Mouse (Mus musculus): ENCODE measurements around the gene Gm20388. TPM values are rescaled to one million over a fixed set of nuclear protein-coding genes. Genes with fewer than 3 reads are reported as not detected.

Gene Gm20388
- total and polyA plus RNA-seq, 2 experiments from 2014 or later: 17.3 TPM; not detected in 1

DNA sequence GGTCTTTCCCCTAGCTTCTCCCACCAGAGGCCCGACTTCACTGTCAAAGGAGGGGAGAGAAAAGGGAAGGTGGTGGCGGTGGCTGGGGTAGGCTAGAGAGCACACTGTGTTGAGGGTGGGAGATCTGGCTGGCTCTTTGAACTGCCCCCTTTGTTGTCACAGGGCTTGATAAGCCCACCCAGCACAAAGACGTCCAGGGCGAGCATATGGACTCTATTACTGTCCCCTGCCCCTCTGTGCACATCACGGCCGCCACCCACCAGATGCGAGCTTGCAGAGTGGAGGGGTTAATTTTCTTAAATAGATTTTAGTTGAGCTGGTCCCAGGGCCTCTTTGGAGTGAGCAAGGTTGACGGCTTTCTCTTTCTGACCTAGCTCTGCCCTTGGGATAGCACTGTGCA lies 1450.5 kb downstream of the Gm20388 start:
- TF ChIP-seq EP300 (IDR thresholded peaks at IDR 0.05; ENCODE audit: low read depth) (no peak), CTCF (IDR thresholded peaks at IDR 0.05; ENCODE audit: low read depth) (no peak)
- Histone ChIP-seq H3K27me3 (ENCODE audit: control insufficient read depth, insufficient read depth, low read length) (no peaks in the 10 kb centered on the region), H3K4me2 (ENCODE audit: low read depth, low read length) (no peak overlapping the region), H3K4me3 (ENCODE audit: low read depth, low read length) (no peak overlapping the region), H3K9ac (replicated peaks; ENCODE audit: low read depth, low read length) (no peak overlapping the region), H3K36me3 (replicated peaks; ENCODE audit: control insufficient read depth, insufficient read depth, low read length) (no peaks in the 10 kb centered on the region), H3K4me1 (ENCODE audit: control insufficient read depth, insufficient read depth) (peaks cover 20% of the 10 kb centered on the region), H3K9me3 (replicated peaks; ENCODE audit: control insufficient read depth, low read length) (no peaks in the 10 kb centered on the region), H3K27ac (ENCODE audit: low read depth) (no peak overlapping the region)
- 80% methylated on average over 8 of the region's 8 CpGs for WGBS
- DNase-seq (ENCODE audit: low spot score) (no peak), ATAC-seq (ENCODE audit: insufficient read depth, low read depth) (no peak)

DNA sequence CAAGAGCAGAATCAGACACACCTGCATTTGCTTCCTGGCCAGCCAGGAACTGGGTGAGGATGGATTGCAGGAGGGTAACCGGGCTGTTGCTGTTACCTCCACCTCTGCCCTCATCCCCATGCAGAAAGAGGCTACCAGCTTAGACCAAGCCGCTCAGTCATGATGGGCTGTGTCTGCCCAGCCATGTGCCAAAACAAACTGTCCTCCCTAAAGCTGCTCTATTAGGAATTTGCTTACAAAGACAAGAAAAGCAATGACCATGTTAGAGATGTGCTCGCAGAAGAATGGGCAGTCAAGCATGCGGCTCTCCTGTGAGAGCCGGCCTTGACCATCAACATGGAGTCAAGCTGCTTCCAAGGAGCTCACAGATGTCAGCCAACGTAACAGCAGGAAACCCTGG lies 1454.0 kb downstream of the Gm20388 start:
- Histone ChIP-seq H3K36me3 (replicated peaks; ENCODE audit: control insufficient read depth, insufficient read depth, low read length) (no peaks in the 10 kb centered on the region), H3K4me2 (ENCODE audit: low read depth, low read length) (no peak overlapping the region), H3K9ac (replicated peaks; ENCODE audit: low read depth, low read length) (no peak overlapping the region), H3K4me1 (ENCODE audit: control insufficient read depth, insufficient read depth) (peaks cover 4% of the 10 kb centered on the region), H3K27me3 (ENCODE audit: control insufficient read depth, insufficient read depth, low read length) (no peaks in the 10 kb centered on the region), H3K27ac (ENCODE audit: low read depth) (no peak overlapping the region), H3K9me3 (replicated peaks; ENCODE audit: control insufficient read depth, low read length) (no peaks in the 10 kb centered on the region), H3K4me3 (ENCODE audit: low read depth, low read length) (no peak overlapping the region)
- WGBS: 82% methylated on average over 6 of the region's 6 CpGs
- no peak for TF ChIP-seq CTCF (IDR thresholded peaks at IDR 0.05; ENCODE audit: low read depth)
- TF ChIP-seq EP300 (IDR thresholded peaks at IDR 0.05; ENCODE audit: low read depth): no peak
- no peak for DNase-seq (ENCODE audit: low spot score)
- ATAC-seq (ENCODE audit: insufficient read depth, low read depth): no peak

DNA sequence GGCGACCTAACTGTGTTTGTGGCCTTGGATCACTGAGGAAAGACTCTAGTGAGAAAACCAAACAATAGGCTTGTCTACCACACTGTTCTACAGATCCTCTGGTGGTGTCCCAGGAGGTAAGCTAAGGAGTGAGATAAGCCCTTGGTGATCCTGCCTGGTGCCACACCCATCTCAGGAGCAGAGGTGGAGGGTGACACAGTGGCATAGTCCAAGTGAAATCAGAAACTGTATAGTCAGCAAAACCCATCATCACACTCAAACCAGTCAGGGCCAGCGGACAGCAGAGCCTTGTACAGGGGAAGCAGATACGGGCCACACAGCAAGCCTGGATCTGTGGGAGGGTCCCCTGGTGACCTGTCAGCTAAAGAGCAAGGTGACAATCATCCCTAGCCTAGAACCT lies 1454.5 kb downstream of the Gm20388 start:
- H3K9me3 ChIP-seq (replicated peaks; ENCODE audit: control insufficient read depth, low read length): no peaks in the 10 kb centered on the region
- no peaks in the 10 kb centered on the region for H3K36me3 ChIP-seq (replicated peaks; ENCODE audit: control insufficient read depth, insufficient read depth, low read length)
- no peak overlapping the region for H3K9ac ChIP-seq (replicated peaks; ENCODE audit: low read depth, low read length)
- DNase-seq (ENCODE audit: low spot score): no peak
- H3K27me3 ChIP-seq (ENCODE audit: control insufficient read depth, insufficient read depth, low read length): no peaks in the 10 kb centered on the region
- no peak overlapping the region for H3K4me2 ChIP-seq (ENCODE audit: low read depth, low read length)
- H3K27ac ChIP-seq (ENCODE audit: low read depth): no peak overlapping the region
- 80% methylated on average over 3 of the region's 3 CpGs for WGBS
- no peaks in the 10 kb centered on the region; the same call in 1 of the 2 replicates for H3K4me1 ChIP-seq (ENCODE audit: control insufficient read depth, insufficient read depth)
- ATAC-seq (ENCODE audit: insufficient read depth, low read depth): no peak
- no peak overlapping the region for H3K4me3 ChIP-seq (ENCODE audit: low read depth, low read length)
- no peak for TF ChIP-seq CTCF (IDR thresholded peaks at IDR 0.05; ENCODE audit: low read depth)
- TF ChIP-seq EP300 (IDR thresholded peaks at IDR 0.05; ENCODE audit: low read depth): no peak

DNA sequence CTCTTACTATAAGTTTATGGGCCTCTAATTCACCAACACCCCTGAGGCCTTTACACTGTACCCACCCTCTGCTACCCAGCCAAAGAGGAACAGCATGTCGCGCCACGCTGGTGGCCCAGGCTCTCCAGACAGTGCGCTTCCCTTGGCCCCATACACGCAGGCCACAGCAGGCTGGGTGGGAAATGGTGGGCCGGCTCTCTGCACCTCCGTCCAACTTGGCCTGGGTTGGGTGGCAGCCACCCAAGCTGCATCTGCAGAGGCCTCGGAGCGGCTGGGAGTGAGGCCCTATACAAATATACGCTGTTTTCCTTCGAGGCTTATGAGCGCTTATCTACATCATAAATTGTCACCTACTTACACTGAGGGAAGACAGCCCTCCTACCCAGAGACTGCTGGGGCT lies 1456.0 kb downstream of the Gm20388 start:
- Histone ChIP-seq H3K4me1 (ENCODE audit: control insufficient read depth, insufficient read depth) (no peaks in the 10 kb centered on the region; the same call in 1 of the 2 replicates), H3K4me3 (ENCODE audit: low read depth, low read length) (no peak overlapping the region), H3K9ac (replicated peaks; ENCODE audit: low read depth, low read length) (no peak overlapping the region), H3K4me2 (ENCODE audit: low read depth, low read length) (no peak overlapping the region), H3K27me3 (ENCODE audit: control insufficient read depth, insufficient read depth, low read length) (no peaks in the 10 kb centered on the region), H3K27ac (ENCODE audit: low read depth) (no peak overlapping the region), H3K36me3 (replicated peaks; ENCODE audit: control insufficient read depth, insufficient read depth, low read length) (no peaks in the 10 kb centered on the region), H3K9me3 (replicated peaks; ENCODE audit: control insufficient read depth, low read length) (no peaks in the 10 kb centered on the region)
- DNase-seq (ENCODE audit: low spot score): no peak
- ATAC-seq (ENCODE audit: insufficient read depth, low read depth): no peak
- TF ChIP-seq CTCF (IDR thresholded peaks at IDR 0.05; ENCODE audit: low read depth): no peak
- no peak for TF ChIP-seq EP300 (IDR thresholded peaks at IDR 0.05; ENCODE audit: low read depth)
- WGBS: 46% methylated on average over 12 of the region's 12 CpGs

DNA sequence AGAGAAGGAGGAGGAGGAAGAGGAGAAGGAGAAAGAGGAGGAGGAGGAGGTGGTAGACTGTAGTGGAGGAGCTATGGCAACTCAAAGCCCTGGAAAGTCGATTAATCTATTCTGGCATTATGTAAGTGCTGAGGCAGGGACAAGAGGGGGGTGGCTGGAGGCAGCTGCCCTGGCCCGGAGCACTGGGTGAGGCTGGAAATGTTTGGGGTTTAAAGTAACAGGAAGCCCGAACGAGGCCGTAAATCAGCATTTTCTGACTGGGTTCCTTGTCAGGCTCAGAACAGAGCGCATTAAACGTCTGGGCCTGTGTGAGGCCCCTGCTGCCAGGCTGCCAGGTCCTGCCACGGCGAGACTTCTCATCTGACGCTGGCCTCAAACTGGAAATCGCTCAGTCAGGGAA lies 1458.2 kb downstream of the Gm20388 start:
- TF ChIP-seq CTCF (IDR thresholded peaks at IDR 0.05; ENCODE audit: low read depth) (no peak), EP300 (IDR thresholded peaks at IDR 0.05; ENCODE audit: low read depth) (no peak)
- no peaks in the 10 kb centered on the region for H3K27me3 ChIP-seq (ENCODE audit: control insufficient read depth, insufficient read depth, low read length)
- WGBS: 55% methylated on average over 11 of the region's 11 CpGs
- no peaks in the 10 kb centered on the region for H3K9me3 ChIP-seq (replicated peaks; ENCODE audit: control insufficient read depth, low read length)
- DNase-seq (ENCODE audit: low spot score): no peak
- no peak overlapping the region for H3K27ac ChIP-seq (ENCODE audit: low read depth)
- no peak overlapping the region for H3K4me3 ChIP-seq (ENCODE audit: low read depth, low read length)
- H3K36me3 ChIP-seq (replicated peaks; ENCODE audit: control insufficient read depth, insufficient read depth, low read length): no peaks in the 10 kb centered on the region
- no peaks in the 10 kb centered on the region; the same call in 1 of the 2 replicates for H3K4me1 ChIP-seq (ENCODE audit: control insufficient read depth, insufficient read depth)
- no peak overlapping the region for H3K9ac ChIP-seq (replicated peaks; ENCODE audit: low read depth, low read length)
- H3K4me2 ChIP-seq (ENCODE audit: low read depth, low read length): no peak overlapping the region
- no peak for ATAC-seq (ENCODE audit: insufficient read depth, low read depth)

DNA sequence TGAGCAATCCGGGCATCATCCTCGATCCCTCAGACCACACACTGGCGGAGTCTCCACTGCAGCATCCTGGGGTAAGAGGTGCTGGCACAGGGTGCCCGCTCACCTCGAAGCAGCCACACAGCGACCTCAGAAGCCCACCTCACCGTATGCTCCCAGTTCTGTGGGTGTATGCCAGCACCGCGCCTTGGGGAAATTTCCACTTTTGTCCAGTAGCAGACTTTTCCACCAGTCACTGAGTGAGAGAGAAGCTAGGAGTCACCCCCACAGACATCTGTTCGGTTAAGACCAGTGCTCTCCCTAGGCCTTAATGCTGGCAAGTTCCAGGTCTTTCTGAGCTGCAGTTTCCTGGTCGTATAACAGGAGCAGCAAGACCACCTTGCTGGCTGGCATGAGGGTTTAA lies 1458.7 kb downstream of the Gm20388 start:
- Histone ChIP-seq H3K9ac (replicated peaks; ENCODE audit: low read depth, low read length) (no peak overlapping the region), H3K27me3 (ENCODE audit: control insufficient read depth, insufficient read depth, low read length) (no peaks in the 10 kb centered on the region), H3K27ac (ENCODE audit: low read depth) (no peak overlapping the region), H3K36me3 (replicated peaks; ENCODE audit: control insufficient read depth, insufficient read depth, low read length) (no peaks in the 10 kb centered on the region), H3K9me3 (replicated peaks; ENCODE audit: control insufficient read depth, low read length) (no peaks in the 10 kb centered on the region), H3K4me3 (ENCODE audit: low read depth, low read length) (no peak overlapping the region), H3K4me2 (ENCODE audit: low read depth, low read length) (no peak overlapping the region), H3K4me1 (ENCODE audit: control insufficient read depth, insufficient read depth) (no peaks in the 10 kb centered on the region; the same call in 1 of the 2 replicates)
- no peak for ATAC-seq (ENCODE audit: insufficient read depth, low read depth)
- DNase-seq (ENCODE audit: low spot score): no peak
- 89% methylated on average over 11 of the region's 11 CpGs for WGBS
- no peak for TF ChIP-seq CTCF (IDR thresholded peaks at IDR 0.05; ENCODE audit: low read depth)
- TF ChIP-seq EP300 (IDR thresholded peaks at IDR 0.05; ENCODE audit: low read depth): no peak
